Mouse (Mus musculus) erythroblast, adult 5-6 weeks (primary cell): ENCODE results near the gene Kat8. TPM values are rescaled to one million over a fixed set of nuclear protein-coding genes. Genes with fewer than 3 reads are reported as not detected.

ENCODE experiments used
- ATAC-seq: replicated peaks from 2 replicates; pipeline ENCODE4 v1.8.0; 2016; ENCODE audit warnings: moderate number of reproducible peaks, mild to moderate bottlenecking, moderate TSS enrichment, inconsistent platforms; ENCODE audit not compliant: poor library complexity, low FRiP score, severe bottlenecking
- total RNA-seq, 2 experiments: library from RNA; stranded (forward) in 1 of 2; stranded (reverse) in 1 of 2; fragments of 150-400 nt in 1 of 2; fragments of 200-764, 138-1000 nt in 1 of 2; gene quantifications; 2 replicates each; pipeline versions ENCODE4 v1.2.3 to v1.2.4; 2015 to 2017; ENCODE audit warnings: low replicate concordance in 2 of 2

Gene Kat8
- total RNA-seq (2015; ENCODE audit: low replicate concordance) (3.5 and 4.4 TPM in 2 replicates), total RNA-seq (2017; ENCODE audit: low replicate concordance) (9.5 and 16.4 TPM in 2 replicates)

GRCm38 (mm10) chr7:127912190-127912871 lies at the start of gene Kat8:
Gene Kat8 (plus strand): TSS chr7:127912516.
- peak; percentile 98 for ATAC-seq

GRCm38 (mm10) chr7:127866434-127866833 lies 45.9 kb upstream of the Kat8 start:
- no peak for ATAC-seq

- ATAC-seq: no peak
Observed at GRCm38 (mm10) chr7:127867641-127868040, 44.7 kb upstream of the Kat8 start.

GRCm38 (mm10) chr7:127869149-127869810 lies 43.0 kb upstream of the Kat8 start:
- no peak for ATAC-seq

- no peak for ATAC-seq
Observed at GRCm38 (mm10) chr7:127870136-127870821, 42.0 kb upstream of the Kat8 start.

GRCm38 (mm10) chr7:127874812-127875626 lies 37.3 kb upstream of the Kat8 start:
- peak; percentile 30 for ATAC-seq

GRCm38 (mm10) chr7:127875627-127876001 lies 36.7 kb upstream of the Kat8 start:
- peak; percentile 35 for ATAC-seq

GRCm38 (mm10) chr7:127876041-127876466 lies 36.3 kb upstream of the Kat8 start, which contains the start of gene Zfp646:
Gene Zfp646 (plus strand): TSS chr7:127876221.
- ATAC-seq: peak; percentile 45

- peak; percentile 86 for ATAC-seq
Observed at GRCm38 (mm10) chr7:127876467-127877348, 35.6 kb upstream of the Kat8 start, which contains the start of gene Zfp668. Gene Zfp668 (minus strand): TSS chr7:127876828.

GRCm38 (mm10) chr7:127879301-127879700 lies 33.0 kb upstream of the Kat8 start:
- no peak for ATAC-seq

- ATAC-seq: no peak
Observed at GRCm38 (mm10) chr7:127880431-127880830, 31.9 kb upstream of the Kat8 start.

- 0 out of 2 replicates have a peak, but pooled peaks have one; percentile 24 for ATAC-seq
Observed at GRCm38 (mm10) chr7:127885951-127886350, 26.4 kb upstream of the Kat8 start.

GRCm38 (mm10) chr7:127886551-127886950 lies 25.8 kb upstream of the Kat8 start:
- no peak for ATAC-seq

- no peak for ATAC-seq
Observed at GRCm38 (mm10) chr7:127887191-127887590, 25.1 kb upstream of the Kat8 start.

- ATAC-seq: no peak
Observed at GRCm38 (mm10) chr7:127887781-127888180, 24.5 kb upstream of the Kat8 start.

GRCm38 (mm10) chr7:127888821-127889220 lies 23.5 kb upstream of the Kat8 start:
- no peak for ATAC-seq

- no peak for ATAC-seq
Observed at GRCm38 (mm10) chr7:127890798-127891197, 21.5 kb upstream of the Kat8 start, which contains the start of gene Prss53. Gene Prss53 (minus strand): TSS chr7:127890970.

GRCm38 (mm10) chr7:127894480-127894879 lies 17.8 kb upstream of the Kat8 start:
- ATAC-seq: no peak

- peak; percentile 94 for ATAC-seq
Observed at GRCm38 (mm10) chr7:127895442-127895841, 16.9 kb upstream of the Kat8 start, which contains the start of the genes Gm21974 and Vkorc1. Gene Gm21974 (minus strand): TSS chr7:127895454. Gene Vkorc1 (minus strand): TSS chr7:127895617.
